Mouse (Mus musculus) spleen, postnatal 4 days (tissue): Measurements from ENCODE around the gene Ap2b1.

Experiments used
- DNase-seq, 2 experiments: peaks; one replicate each; pipeline ENCODE4 v3.0.0; 2022; ENCODE audit warnings: low spot score in 2 of 2

The Ap2b1 gene

DNA sequence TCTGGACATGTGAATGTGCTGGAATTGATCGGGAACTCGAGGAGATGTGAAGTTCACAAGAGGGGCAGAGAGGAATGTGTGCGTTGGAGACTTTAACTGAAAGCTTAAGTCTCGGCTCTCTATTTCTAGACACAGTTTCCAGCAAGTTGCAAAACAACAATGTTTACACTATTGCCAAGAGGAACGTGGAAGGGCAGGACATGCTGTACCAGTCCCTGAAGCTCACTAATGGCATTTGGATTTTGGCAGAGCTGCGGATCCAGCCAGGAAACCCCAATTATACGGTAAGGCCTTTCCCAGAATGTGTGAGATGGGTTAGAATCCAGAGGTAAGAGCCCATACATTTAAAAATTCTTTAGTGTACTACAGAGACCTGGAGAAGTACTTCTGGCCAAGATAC lies 98.8 kb downstream of the Ap2b1 start:
- DNase-seq, result no peak

GRCm38 (mm10) chr11:83398724-83399123 lies 99.9 kb downstream of the Ap2b1 start:
- DNase-seq, result no peak

GRCm38 (mm10) chr11:83403787-83404186 lies 105.0 kb downstream of the Ap2b1 start:
- DNase-seq, result no peak

DNA sequence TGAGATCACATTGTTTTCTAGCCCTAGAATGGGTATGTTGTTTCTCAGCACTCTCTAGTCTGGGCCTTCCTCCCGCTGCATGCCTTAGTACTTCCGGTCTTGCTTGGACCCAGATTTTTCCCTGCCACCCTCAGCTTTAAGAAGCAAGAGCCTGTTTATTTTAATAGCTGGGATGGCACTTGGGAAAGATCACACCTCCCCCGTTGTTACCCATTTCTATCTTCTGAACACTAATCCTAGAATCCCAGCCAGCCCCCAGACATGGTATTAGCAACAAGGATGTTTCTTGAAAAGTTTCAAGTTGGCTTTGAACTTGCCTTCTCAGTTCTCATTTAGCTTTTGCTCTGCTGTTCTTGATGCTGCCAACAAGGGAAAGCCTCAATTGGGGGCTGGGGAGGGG lies 107.6 kb downstream of the Ap2b1 start:
- DNase-seq, result no peak

- DNase-seq, result no peak
Measured at GRCm38 (mm10) chr11:83408242-83408641, 109.4 kb downstream of the Ap2b1 start.

GRCm38 (mm10) chr11:83409087-83409754 lies 110.4 kb downstream of the Ap2b1 start, which contains the start of gene Rasl10b:
Gene Rasl10b (plus strand): TSS chr11:83409137.
- DNase-seq, result no peak

GRCm38 (mm10) chr11:83409792-83410291 lies 111.0 kb downstream of the Ap2b1 start:
- DNase-seq, result no peak

DNA sequence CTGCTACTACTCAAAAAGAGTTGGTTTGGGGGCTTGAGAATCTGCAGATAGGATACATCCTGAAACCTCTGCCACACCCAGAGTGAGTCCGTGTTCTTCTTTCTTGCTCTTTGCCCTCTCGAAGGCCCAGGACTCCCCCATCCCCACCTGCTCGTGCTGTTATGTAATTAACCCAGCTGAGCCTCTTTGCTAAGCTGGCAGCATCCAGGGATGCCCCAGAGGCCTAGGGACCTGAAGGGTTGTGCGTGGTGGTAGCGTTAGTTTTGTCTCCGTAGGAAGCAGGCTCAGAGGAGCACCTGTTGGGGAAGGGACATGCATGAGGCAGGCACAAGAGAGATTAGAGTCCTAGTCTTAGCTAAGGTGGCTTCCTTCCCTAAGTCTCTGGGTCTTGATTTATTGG lies 111.7 kb downstream of the Ap2b1 start:
- DNase-seq, result no peak

DNA sequence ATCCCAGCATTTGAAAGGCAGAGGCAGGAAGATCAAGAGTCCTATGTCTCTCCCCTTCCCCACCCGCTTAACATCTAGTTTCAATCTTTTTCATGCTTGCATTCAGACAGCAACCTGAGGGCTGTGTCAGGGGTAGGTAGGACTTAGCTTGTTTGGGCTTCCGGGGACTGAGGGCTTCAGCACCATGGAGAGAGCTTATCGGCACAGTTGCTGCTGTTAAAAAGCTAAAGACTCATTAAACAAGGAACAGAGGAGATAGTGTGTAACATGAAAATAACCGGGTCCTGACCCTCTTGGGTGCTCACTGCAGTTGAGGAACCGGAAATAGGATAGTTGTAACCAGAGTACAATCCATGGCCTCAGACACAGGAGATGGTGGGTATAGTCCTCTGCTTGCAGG lies 118.3 kb downstream of the Ap2b1 start:
- peak in 1 of 2 experiments; percentile 40 for DNase-seq

GRCm38 (mm10) chr11:83417708-83418107 lies 118.9 kb downstream of the Ap2b1 start:
- no peak for DNase-seq

GRCm38 (mm10) chr11:83418566-83418965 lies 119.7 kb downstream of the Ap2b1 start:
- DNase-seq, result no peak

DNA sequence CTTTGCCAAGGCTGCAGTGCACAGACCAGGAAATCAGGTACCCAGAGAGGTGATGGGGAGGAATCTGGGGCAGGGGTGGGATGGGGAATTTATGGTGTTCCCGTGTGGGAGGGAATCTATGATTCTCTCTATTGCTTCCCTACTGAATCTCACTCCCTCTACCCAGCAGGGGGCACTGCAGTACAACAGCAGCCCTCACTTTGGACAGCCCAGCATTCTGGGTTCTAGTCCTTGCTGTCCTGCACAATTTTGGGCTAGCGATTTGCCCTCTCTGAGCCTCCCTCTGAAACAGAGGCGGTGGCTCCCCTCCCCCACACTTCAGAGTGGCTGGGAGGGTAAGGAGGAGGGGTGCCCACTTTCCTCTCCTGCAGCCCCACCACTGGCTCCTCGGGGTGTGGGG lies 121.5 kb downstream of the Ap2b1 start:
- no peak for DNase-seq

- peak; percentile 53 to 87 for DNase-seq
Measured at GRCm38 (mm10) chr11:83421305-83421704, 122.5 kb downstream of the Ap2b1 start.

DNA sequence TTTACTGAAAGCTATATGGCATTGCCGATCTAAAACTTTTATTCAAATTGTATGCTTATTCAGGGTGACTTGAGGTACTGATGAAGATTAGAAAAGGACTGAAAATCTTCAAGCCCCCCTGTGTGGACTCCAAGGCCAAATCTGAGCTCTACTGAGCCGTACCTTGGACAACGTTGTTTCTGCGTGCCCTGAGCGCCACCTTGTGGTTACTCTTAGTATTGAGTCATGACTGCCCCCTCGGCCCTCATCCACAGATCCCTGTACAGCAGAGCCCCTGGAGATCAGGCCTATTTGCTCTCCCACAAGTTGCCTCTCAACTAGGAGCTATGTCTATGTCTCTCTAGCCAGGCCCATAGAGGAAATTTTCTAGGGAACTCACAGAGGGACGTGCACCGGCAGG lies 125.9 kb downstream of the Ap2b1 start:
- peak; percentile 70 to 89 for DNase-seq

DNA sequence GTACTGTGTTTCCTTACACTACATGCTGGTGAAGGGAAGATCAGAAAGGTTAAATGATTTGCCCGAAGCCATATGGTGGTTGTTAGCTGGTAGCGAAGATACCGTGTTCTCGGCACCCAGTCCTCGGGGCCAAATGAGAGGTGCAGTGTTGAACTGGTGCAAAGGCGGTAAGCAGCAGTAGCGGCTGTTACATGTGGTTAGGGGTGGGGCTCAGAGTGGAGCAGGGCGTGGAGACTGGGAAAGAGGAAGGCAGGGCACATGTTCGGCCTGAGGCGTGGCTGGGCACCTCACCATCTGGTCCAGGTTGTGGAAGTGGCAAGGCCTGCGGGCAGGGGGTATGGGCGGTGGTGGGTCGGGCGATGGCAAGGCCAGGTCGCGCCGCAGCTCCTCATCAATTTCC lies 128.1 kb downstream of the Ap2b1 start:
- no peak for DNase-seq

DNA sequence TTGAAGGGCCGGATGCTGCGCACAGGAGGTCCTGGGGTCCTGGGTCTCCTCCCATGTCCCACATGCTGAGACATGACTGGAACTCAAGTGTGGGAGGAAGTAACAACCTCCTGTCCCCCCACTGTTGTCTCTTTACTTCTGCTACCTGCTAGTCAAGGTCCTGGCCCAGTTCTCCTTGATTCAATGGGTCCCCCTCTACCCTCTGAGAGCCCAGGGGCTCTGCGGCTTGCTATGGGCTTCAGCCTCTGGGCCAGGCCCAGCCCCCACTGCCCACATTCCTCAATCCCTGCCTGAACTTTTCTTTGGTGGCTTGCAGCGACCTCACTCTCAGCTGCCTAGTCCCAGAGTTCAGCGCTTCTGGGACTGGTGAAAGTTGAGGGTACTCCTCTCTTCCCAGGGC lies 130.5 kb downstream of the Ap2b1 start, which contains the start of gene Gas2l2:
Gas2l2 (minus strand) TSS at position 101 of the 400 bp plus-strand sequence.
- no peak for DNase-seq

- no peak for DNase-seq
Measured at GRCm38 (mm10) chr11:83432533-83432932, 133.7 kb downstream of the Ap2b1 start.

GRCm38 (mm10) chr11:83437377-83437776 lies 138.6 kb downstream of the Ap2b1 start, which contains the start of gene 1700020L24Rik:
Gene 1700020L24Rik (plus strand): TSS chr11:83437677.
- no peak for DNase-seq

GRCm38 (mm10) chr11:83439426-83440060 lies 140.7 kb downstream of the Ap2b1 start:
- DNase-seq, result no peak

GRCm38 (mm10) chr11:83440081-83441064 lies 141.5 kb downstream of the Ap2b1 start:
- DNase-seq, result peak; percentile 86 to 95

- no peak for DNase-seq
Measured at GRCm38 (mm10) chr11:83441235-83441634, 142.4 kb downstream of the Ap2b1 start.
